Mouse (Mus musculus) hindbrain, embryonic 10.5 days (tissue): ENCODE measurements around the gene Tlk1. TPM values are rescaled to one million over a fixed set of nuclear protein-coding genes. Genes with fewer than 3 reads are reported as not detected.

Experiments used
- DNase-seq: peaks from one replicate; pipeline ENCODE4 v3.0.0-alpha.2; 2017; ENCODE audit warnings: low spot score
- H3K27ac ChIP-seq: fragments of 300-500 bp; sonication (generic); 2 replicates; pipeline ENCODE4 v1.5.1; 2016; ENCODE audit warnings: mild to moderate bottlenecking, moderate library complexity
- H3K27me3 ChIP-seq: fragments of 300-500 bp; sonication (generic); 2 replicates; pipeline ENCODE4 v1.6.1; 2016; ENCODE audit warnings: mild to moderate bottlenecking; ENCODE audit not compliant: poor library complexity, insufficient read depth, severe bottlenecking
- H3K36me3 ChIP-seq: fragments of 300-500 bp; sonication (generic); 2 replicates; pipeline ENCODE4 v1.6.1; 2016; ENCODE audit warnings: mild to moderate bottlenecking, moderate library complexity
- H3K4me1 ChIP-seq: fragments of 300-500 bp; sonication (generic); replicated peaks from 2 replicates; pipeline ENCODE4 v1.6.1; 2016; ENCODE audit warnings: mild to moderate bottlenecking
- H3K4me3 ChIP-seq: fragments of 300-500 bp; sonication (generic); 2 replicates; pipeline ENCODE4 v1.5.1; 2016; ENCODE audit warnings: mild to moderate bottlenecking, moderate library complexity
- H3K9me3 ChIP-seq: fragments of 300-500 bp; sonication (generic); 2 replicates; pipeline ENCODE4 v1.6.1; 2016; ENCODE audit warnings: mild to moderate bottlenecking, moderate library complexity
- WGBS: fragments of 180-500 bp; shearing (Covaris S2); methylation state at CpG from one replicate; pipeline ENCODE4 v1.1.7; 2016; 5-methylcytosine and 5-hydroxymethylcytosine counted together
- polyA plus RNA-seq: library from polyadenylated mRNA; unstranded; fragments of >200 nt; fragmentation: Nextera tagmentation; extraction: Ambion mirVana; gene quantifications from 2 replicates; pipeline ENCODE4 v1.2.1, GENCODE M21; 2016

The Tlk1 gene
- polyA plus RNA-seq, 1 experiment from 2014 or later: 19.1 TPM

DNA sequence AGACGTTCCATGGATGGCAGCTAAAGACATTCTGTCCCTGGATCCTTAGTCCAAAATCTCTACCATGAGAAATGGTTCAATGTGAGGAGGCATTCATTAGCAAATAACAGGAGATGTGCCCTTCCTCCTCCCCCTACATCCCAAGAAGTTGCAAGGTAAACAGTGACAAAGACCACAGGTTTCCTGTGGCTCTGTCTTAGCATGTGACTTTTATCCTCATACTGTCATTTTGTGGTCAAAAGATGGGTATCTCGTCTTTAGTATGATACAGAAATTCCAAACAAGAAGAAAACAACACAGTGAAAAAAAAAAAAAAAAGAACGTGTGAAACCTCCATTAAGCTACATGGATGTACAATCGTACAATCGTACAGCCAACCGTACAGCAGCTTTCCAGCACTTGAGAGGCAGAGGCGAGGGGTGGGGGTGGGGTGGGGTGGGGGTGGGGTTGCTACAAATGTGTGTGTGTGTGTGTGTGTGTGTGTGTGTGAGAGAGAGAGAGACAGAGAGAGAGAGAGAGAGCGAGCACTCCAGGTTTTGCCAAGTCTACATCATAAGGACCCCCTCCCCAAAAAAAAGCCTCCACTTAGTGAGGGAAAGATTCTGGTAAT is 26.8 kb upstream of the Tlk1 start:
- Histone ChIP-seq H3K27me3 (no peaks in the 10 kb centered on the region), H3K9me3 (no peaks in the 10 kb centered on the region), H3K27ac (no peak overlapping the region), H3K36me3 (no peaks in the 10 kb centered on the region), H3K4me1 (peaks cover 14% of the 10 kb centered on the region), H3K4me3 (no peak overlapping the region)
- no peak for DNase-seq
- 69% methylated on average over 8 of the region's 8 CpGs for WGBS

GRCm38 (mm10) chr2:70845871-70846270 is 20.3 kb upstream of the Tlk1 start:
- 57% methylated on average over 2 of the region's 2 CpGs for WGBS
- DNase-seq: no peak

DNA sequence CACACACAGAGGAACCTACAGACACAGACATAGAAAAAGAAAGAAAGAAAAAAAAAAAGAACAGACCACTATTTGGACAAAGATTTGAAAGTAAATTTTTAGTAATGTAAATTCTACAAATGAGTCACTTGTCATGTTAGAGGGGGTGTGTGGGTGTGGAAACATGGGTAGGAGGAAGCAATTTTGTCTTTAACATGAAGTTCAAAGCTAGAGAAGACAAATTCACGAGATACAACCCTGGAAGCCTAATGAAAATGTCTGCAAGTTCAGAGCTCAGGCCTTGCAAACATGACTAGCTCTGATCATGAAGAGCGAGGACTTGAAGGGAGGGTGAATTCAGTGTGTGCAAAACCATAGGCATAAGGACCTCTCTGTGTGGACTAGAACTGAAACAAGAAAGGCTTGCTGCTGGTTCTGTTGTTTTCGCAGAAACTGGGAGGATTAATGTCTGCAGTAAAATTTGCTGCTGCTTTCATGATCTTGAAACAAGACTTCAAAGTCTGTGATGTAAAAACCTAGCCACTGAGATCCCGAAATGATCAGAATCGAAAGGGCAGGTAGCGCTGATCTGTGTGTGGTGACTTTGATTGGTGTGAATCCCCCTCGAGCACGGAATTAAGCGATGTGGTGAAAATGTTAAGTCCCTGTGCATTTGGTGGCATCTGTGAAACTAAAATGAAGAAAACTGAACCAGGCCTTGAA is 19.3 kb upstream of the Tlk1 start:
- 84% methylated on average over 9 of the region's 9 CpGs for WGBS
- no peaks in the 10 kb centered on the region for H3K36me3 ChIP-seq
- no peak overlapping the region for H3K27ac ChIP-seq
- no peaks in the 10 kb centered on the region for H3K9me3 ChIP-seq
- H3K4me1 ChIP-seq: no peaks in the 10 kb centered on the region
- no peak overlapping the region for H3K4me3 ChIP-seq
- H3K27me3 ChIP-seq: no peaks in the 10 kb centered on the region
- no peak for DNase-seq

More at GRCm38 (mm10) chr2:70845871-70846270, 20.3 kb upstream of the Tlk1 start:
- no peaks in the 10 kb centered on the region for H3K27me3 ChIP-seq
- no peaks in the 10 kb centered on the region for H3K36me3 ChIP-seq
- no peak overlapping the region for H3K27ac ChIP-seq
- no peak overlapping the region for H3K4me3 ChIP-seq
- H3K9me3 ChIP-seq: no peaks in the 10 kb centered on the region
- no peaks in the 10 kb centered on the region for H3K4me1 ChIP-seq

GRCm38 (mm10) chr2:70842049-70842618 is 16.6 kb upstream of the Tlk1 start:
- no peak overlapping the region for H3K4me3 ChIP-seq
- H3K27me3 ChIP-seq: no peaks in the 10 kb centered on the region
- H3K4me1 ChIP-seq: peaks cover 8% of the 10 kb centered on the region; the same call in 1 of the 2 replicates
- H3K36me3 ChIP-seq: no peaks in the 10 kb centered on the region
- DNase-seq: no peak
- no peaks in the 10 kb centered on the region for H3K9me3 ChIP-seq
- WGBS: 73% methylated on average over 13 of the region's 13 CpGs
- no peak overlapping the region for H3K27ac ChIP-seq

- H3K4me1 ChIP-seq: peaks cover 8% of the 10 kb centered on the region; the same call in 1 of the 2 replicates
- DNase-seq: no peak
- no peak overlapping the region for H3K27ac ChIP-seq
- no peak overlapping the region for H3K4me3 ChIP-seq
- no peaks in the 10 kb centered on the region for H3K36me3 ChIP-seq
- 47% methylated on average over 12 of the region's 12 CpGs for WGBS
- no peaks in the 10 kb centered on the region for H3K27me3 ChIP-seq
- H3K9me3 ChIP-seq: no peaks in the 10 kb centered on the region
Measured at GRCm38 (mm10) chr2:70838536-70839216, 13.1 kb upstream of the Tlk1 start.

GRCm38 (mm10) chr2:70836306-70836651 is 10.8 kb upstream of the Tlk1 start:
- Histone ChIP-seq H3K27me3 (no peaks in the 10 kb centered on the region), H3K27ac (no peak overlapping the region), H3K36me3 (no peaks in the 10 kb centered on the region), H3K4me3 (no peak overlapping the region), H3K9me3 (no peaks in the 10 kb centered on the region), H3K4me1 (peaks cover 8% of the 10 kb centered on the region; the same call in 1 of the 2 replicates)
- DNase-seq: no peak
- WGBS: 76% methylated on average over 4 of the region's 4 CpGs

GRCm38 (mm10) chr2:70835641-70836305 is 10.2 kb upstream of the Tlk1 start:
- no peak for DNase-seq
- WGBS: 79% methylated on average over 9 of the region's 9 CpGs
- Histone ChIP-seq H3K4me3 (no peak overlapping the region), H3K27me3 (no peaks in the 10 kb centered on the region), H3K4me1 (peaks cover 8% of the 10 kb centered on the region; the same call in 1 of the 2 replicates), H3K27ac (no peak overlapping the region), H3K9me3 (no peaks in the 10 kb centered on the region), H3K36me3 (no peaks in the 10 kb centered on the region)

DNA sequence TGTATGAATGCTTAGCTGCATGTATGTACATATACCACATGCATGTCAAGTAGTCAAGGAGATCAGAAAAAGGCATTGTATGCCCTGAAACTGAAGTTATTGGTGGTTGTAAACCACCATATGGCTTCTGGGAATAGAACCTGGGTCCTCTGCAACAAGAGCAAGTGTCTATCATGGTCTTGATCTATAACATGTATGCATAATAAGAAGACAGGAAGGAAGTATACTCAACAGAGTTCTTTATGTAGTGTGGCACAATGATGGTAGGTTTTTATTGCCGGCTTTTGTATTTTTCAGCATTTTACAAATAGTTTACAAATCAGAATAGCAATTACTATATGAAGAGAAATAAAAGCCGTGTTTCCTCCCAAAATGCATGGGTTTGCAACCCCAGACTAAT is 9.7 kb upstream of the Tlk1 start:
- 88% methylated on average over 2 of the region's 2 CpGs for WGBS
- Histone ChIP-seq H3K36me3 (no peaks in the 10 kb centered on the region), H3K9me3 (no peaks in the 10 kb centered on the region), H3K27me3 (no peaks in the 10 kb centered on the region), H3K4me1 (peaks cover 8% of the 10 kb centered on the region; the same call in 1 of the 2 replicates), H3K4me3 (no peak overlapping the region), H3K27ac (no peak overlapping the region)
- DNase-seq: no peak

GRCm38 (mm10) chr2:70833261-70833660 is 7.7 kb upstream of the Tlk1 start:
- H3K36me3 ChIP-seq: no peaks in the 10 kb centered on the region
- H3K27ac ChIP-seq: no peak overlapping the region
- peaks cover 1% of the 10 kb centered on the region; the same call in 1 of the 2 replicates for H3K4me1 ChIP-seq
- H3K4me3 ChIP-seq: no peak overlapping the region
- no peak for DNase-seq
- H3K27me3 ChIP-seq: no peaks in the 10 kb centered on the region
- no peaks in the 10 kb centered on the region for H3K9me3 ChIP-seq
- 54% methylated on average over 1 of the region's 1 CpGs for WGBS

- Histone ChIP-seq H3K27ac (no peak overlapping the region), H3K9me3 (no peaks in the 10 kb centered on the region), H3K4me1 (no peaks in the 10 kb centered on the region), H3K4me3 (no peak overlapping the region), H3K27me3 (no peaks in the 10 kb centered on the region), H3K36me3 (no peaks in the 10 kb centered on the region)
- DNase-seq: no peak
- 93% methylated on average over 10 of the region's 10 CpGs for WGBS
Measured at GRCm38 (mm10) chr2:70831709-70832350, 6.3 kb upstream of the Tlk1 start.

DNA sequence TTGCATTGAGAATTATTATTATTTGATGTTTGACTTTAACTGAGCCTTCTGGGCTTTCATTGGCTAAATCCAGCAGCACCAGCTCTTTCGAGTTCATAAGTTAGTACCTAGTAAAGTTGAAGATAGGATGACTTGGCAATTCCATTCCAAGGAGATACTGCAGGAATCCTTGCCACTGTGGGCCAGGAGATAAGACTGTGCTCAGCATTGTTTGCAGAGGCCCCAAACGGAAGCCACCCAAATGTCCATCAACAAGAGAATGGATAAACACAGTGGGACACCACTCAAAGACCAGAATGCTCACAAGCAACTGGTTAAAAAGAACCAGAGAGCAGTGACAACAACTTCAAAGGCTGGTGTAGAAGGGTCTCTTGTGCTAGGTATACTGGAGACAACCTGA is 5.2 kb upstream of the Tlk1 start:
- H3K4me3 ChIP-seq: no peak overlapping the region
- 52% methylated on average over 2 of the region's 2 CpGs for WGBS
- H3K27ac ChIP-seq: no peak overlapping the region
- H3K9me3 ChIP-seq: no peaks in the 10 kb centered on the region
- no peaks in the 10 kb centered on the region for H3K36me3 ChIP-seq
- no peak for DNase-seq
- no peaks in the 10 kb centered on the region for H3K27me3 ChIP-seq
- H3K4me1 ChIP-seq: no peaks in the 10 kb centered on the region

DNA sequence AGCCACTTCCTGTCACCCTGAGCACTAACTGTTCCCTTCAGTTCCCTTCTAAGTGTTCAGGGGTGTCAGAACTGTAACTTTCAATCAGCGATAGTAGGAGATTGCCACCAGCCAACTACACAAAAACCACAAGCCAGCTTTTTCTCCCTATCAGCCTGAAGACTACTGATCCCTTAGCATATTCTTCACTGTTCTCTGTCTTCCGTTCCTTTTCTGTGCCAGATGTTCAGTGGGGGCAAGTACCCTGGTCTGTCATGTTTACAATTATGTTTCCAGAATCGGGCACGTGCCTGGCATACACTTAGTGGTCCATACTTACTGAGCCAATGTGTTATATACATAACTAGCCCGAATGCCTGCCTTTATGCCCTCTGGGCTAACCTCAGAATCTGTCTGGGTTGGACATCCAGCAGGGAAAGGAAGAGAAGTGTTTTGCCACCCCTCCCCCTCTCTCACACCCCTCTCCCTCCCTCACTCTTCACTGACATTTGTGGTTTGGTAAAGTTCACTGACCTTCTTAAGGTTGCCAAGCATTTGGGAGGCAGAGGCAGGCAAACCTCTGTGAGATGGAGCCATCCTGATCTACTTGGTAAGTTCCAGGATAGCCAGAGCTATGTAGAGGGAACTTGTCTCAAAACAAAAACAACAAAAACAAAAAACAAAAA is 4.5 kb upstream of the Tlk1 start:
- no peak overlapping the region for H3K4me3 ChIP-seq
- 89% methylated on average over 5 of the region's 5 CpGs for WGBS
- DNase-seq: no peak
- no peaks in the 10 kb centered on the region for H3K36me3 ChIP-seq
- no peaks in the 10 kb centered on the region for H3K9me3 ChIP-seq
- no peak overlapping the region for H3K27ac ChIP-seq
- no peaks in the 10 kb centered on the region for H3K4me1 ChIP-seq
- no peaks in the 10 kb centered on the region for H3K27me3 ChIP-seq
